Mouse (Mus musculus) spleen, adult 10 weeks (tissue): Measurements from ENCODE around the gene Gabrb2. TPM values are rescaled to one million over a fixed set of nuclear protein-coding genes. Genes with fewer than 3 reads are reported as not detected.

Source experiments
- polyA plus RNA-seq: library from polyadenylated mRNA; stranded (reverse); fragments of 350-450 nt; fragmentation: Illumina TruSeq; extraction: RNeasy Lipid Tissue Mini Kit (QIAGEN cat#74804); gene quantifications from one replicate; pipeline ENCODE4 v1.2.3, GENCODE M21; 2015; ENCODE audit warnings: low replicate concordance; ENCODE audit not compliant: insufficient read depth

The Gabrb2 gene
- polyA plus RNA-seq: not detected

DNA sequence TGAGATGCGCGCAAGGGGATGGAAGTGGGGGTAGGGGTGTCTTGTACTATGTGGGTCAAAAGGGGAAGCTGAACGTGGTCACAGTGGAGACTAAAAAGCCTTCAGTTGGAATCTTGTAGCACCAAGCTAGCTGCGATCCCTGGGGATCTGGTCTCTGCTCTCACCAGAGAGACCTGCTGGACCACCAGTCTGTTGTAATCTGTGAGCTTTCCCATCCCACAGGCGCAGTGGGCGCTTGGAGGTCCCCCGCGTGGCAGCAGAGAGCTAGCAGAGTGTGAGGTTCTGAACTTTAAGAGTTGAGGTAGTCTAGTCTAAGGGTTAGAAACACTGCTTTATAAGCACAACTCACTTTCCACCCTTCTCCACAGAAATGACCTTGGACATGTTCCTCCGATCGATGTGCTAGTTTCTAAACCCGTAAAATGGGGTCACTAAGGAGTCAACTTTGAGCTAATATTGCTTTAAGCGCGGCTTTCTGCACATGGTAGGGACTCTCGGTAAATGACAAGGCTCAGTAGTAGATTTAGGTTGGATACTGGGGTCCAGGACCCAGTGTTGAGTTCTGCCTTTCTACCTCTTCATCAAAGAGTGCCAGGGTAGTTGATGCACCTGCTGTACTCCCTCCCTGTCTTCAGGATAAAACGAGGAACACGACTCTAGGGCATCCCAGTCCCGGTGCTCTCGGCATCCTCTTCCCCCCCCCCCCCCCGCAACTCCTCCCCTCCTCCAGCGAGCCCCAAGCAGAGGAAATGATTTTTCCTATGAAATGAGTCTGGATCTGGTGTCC lies at the start of gene Gabrb2:
Gene Gabrb2 (plus strand): TSS at position 762 of the 787 bp plus-strand sequence.

Other genes with a start within 250 kb of the Gabrb2 start
- gene Gabra1, start 236.8 kb upstream of the Gabrb2 start, polyA plus RNA-seq: 0.06 TPM
- not detected for gene Gabra6, start 98.7 kb upstream of the Gabrb2 start, polyA plus RNA-seq